In genomic region chr6:108782526-108783183, GRCm38 (mm10) we compare ENCODE assay signal across 8 mouse cellular contexts. TPM values are rescaled to one million over a fixed set of nuclear protein-coding genes. Genes with fewer than 3 reads are reported as not detected.
DNase-seq lines count a peak whose midpoint lies in the region; ATAC-seq lines count a peak whose summit lies in the region.

TSS of gene Arl8b (plus strand) at chr6:108783099.

- DNase-seq in CD4-positive, CD25-positive, alpha-beta regulatory T cell, adult 2 months (ENCODE audit: low read depth, low spot score): peak; percentile 98
- peak; percentile 82 for DNase-seq in fibroblast of lung, adult 2 months (ENCODE audit: low read depth)
- DNase-seq in kidney, postnatal 14 days: peak; percentile 97
- DNase-seq in liver, embryonic 13.5 days: peak; percentile 88
- peak; percentile 95 for DNase-seq in neural tube, embryonic 10.5 days (ENCODE audit: extremely low spot score, low spot score)

- no peaks in the 10 kb centered on the region for H3K9me3 ChIP-seq in heart, embryonic 14.5 days (ENCODE audit: control insufficient read depth, low read length)
- H3K9me3 ChIP-seq in liver, embryonic 13.5 days (replicated peaks): no peaks in the 10 kb centered on the region
- no peaks in the 10 kb centered on the region for H3K9me3 ChIP-seq in stomach, embryonic 16.5 days (replicated peaks; ENCODE audit: control insufficient read depth, low read length)

- peak within 1 kb of the TSS; percentile 81 for H3K4me2 ChIP-seq in heart, embryonic 14.5 days (ENCODE audit: low read length)
- H3K4me2 ChIP-seq in liver, embryonic 13.5 days: peak within 1 kb of the TSS; percentile 81
- peak within 1 kb of the TSS; percentile 74 for H3K4me2 ChIP-seq in stomach, embryonic 16.5 days (ENCODE audit: low read depth, low read length)

- WGBS in heart, embryonic 14.5 days: 13% methylated on average over 26 of the region's 36 CpGs
- 10% methylated on average over 36 of the region's 36 CpGs for WGBS in liver, embryonic 13.5 days (ENCODE audit: insufficient replicate concordance)
- whole genome bisulfite sequencing in stomach, embryonic 16.5 days: 10% methylated on average over 36 of the region's 36 CpGs

- peak within 1 kb of the TSS; percentile 84 for H3K27ac ChIP-seq in brown adipose tissue, adult 24 weeks (replicated peaks; ENCODE audit: low read depth, low read length)
- H3K27ac ChIP-seq in heart, embryonic 14.5 days (replicated peaks in 1 of 2; ENCODE audit: control insufficient read depth in 1 of 2, insufficient read depth in 1 of 2, low read depth in 2 of 2, low read length in 2 of 2): peak within 1 kb of the TSS; percentile 68 to 88
- H3K27ac ChIP-seq in liver, embryonic 13.5 days: peak within 1 kb of the TSS; percentile 80
- H3K27ac ChIP-seq in stomach, embryonic 16.5 days (ENCODE audit: low read length): peak within 1 kb of the TSS; percentile 91

- H3K36me3 ChIP-seq in heart, embryonic 14.5 days (ENCODE audit: control insufficient read depth, insufficient read depth, low read length): no peaks in the 10 kb centered on the region
- H3K36me3 ChIP-seq in liver, embryonic 13.5 days: no peaks in the 10 kb centered on the region
- H3K36me3 ChIP-seq in stomach, embryonic 16.5 days (ENCODE audit: control insufficient read depth, insufficient read depth, low read length): no peaks in the 10 kb centered on the region

- H3K27me3 ChIP-seq in heart, embryonic 14.5 days (ENCODE audit: control insufficient read depth, insufficient read depth, low read length): no peaks in the 10 kb centered on the region
- no peaks in the 10 kb centered on the region for H3K27me3 ChIP-seq in liver, embryonic 13.5 days
- no peaks in the 10 kb centered on the region for H3K27me3 ChIP-seq in stomach, embryonic 16.5 days (ENCODE audit: control insufficient read depth, insufficient read depth, low read length)

- H3K4me1 ChIP-seq in brown adipose tissue, adult 24 weeks (ENCODE audit: control insufficient read depth, insufficient read depth, insufficient read length, low read length): peaks cover 12% of the 10 kb centered on the region
- peaks cover 6 to 19% of the 10 kb centered on the region in 2 experiments for H3K4me1 ChIP-seq in heart, embryonic 14.5 days (ENCODE audit: control insufficient read depth in 2 of 2, insufficient read depth in 2 of 2, low read length in 2 of 2)
- H3K4me1 ChIP-seq in liver, embryonic 13.5 days (replicated peaks): peaks cover 37% of the 10 kb centered on the region
- peaks cover 16% of the 10 kb centered on the region for H3K4me1 ChIP-seq in stomach, embryonic 16.5 days (ENCODE audit: control insufficient read depth, insufficient read depth, low read length)

- peak within 1 kb of the TSS; percentile 98 for H3K9ac ChIP-seq in heart, embryonic 14.5 days (ENCODE audit: low read length)
- H3K9ac ChIP-seq in liver, embryonic 13.5 days: peak within 1 kb of the TSS; percentile 97
- H3K9ac ChIP-seq in stomach, embryonic 16.5 days (ENCODE audit: low read length): peak within 1 kb of the TSS; percentile 99

- ATAC-seq in heart, embryonic 14.5 days (ENCODE audit: insufficient number of reproducible peaks, insufficient read depth, low FRiP score, low read depth): peak; percentile 90
- peak; percentile 96 for ATAC-seq in liver, embryonic 13.5 days (ENCODE audit: low read depth)
- peak; percentile 95 for ATAC-seq in stomach, embryonic 16.5 days (ENCODE audit: insufficient read depth, low FRiP score)

- peak within 1 kb of the TSS; percentile 88 for H3K4me3 ChIP-seq in brown adipose tissue, adult 24 weeks (ENCODE audit: insufficient read depth, low read depth, low read length)
- H3K4me3 ChIP-seq in heart, embryonic 14.5 days (ENCODE audit: control insufficient read depth in 1 of 2, insufficient read depth in 1 of 2, low read depth in 1 of 2, low read length in 2 of 2): peak within 1 kb of the TSS; percentile 87 to 100
- peak within 1 kb of the TSS; percentile 99 for H3K4me3 ChIP-seq in liver, embryonic 13.5 days (replicated peaks)
- H3K4me3 ChIP-seq in stomach, embryonic 16.5 days (replicated peaks; ENCODE audit: low read length): peak within 1 kb of the TSS; percentile 100

RNA-seq across cellular contexts. Expression of gene Arl8b, which starts in this region (rescaled TPM):
- polyA plus RNA-seq in brown adipose tissue, adult 24 weeks (2012; ENCODE audit: insufficient read depth, insufficient read length, missing spikeins): 66.3 and 96.4 TPM in 2 replicates
- 71.5 and 72.0 TPM in 2 replicates for polyA plus RNA-seq in heart, embryonic 14.5 days (2014; fragmentation: Nextera tagmentation; extraction: Ambion mirVana)
- polyA plus RNA-seq in liver, embryonic 13.5 days (2015; fragmentation: Nextera tagmentation; extraction: Ambion mirVana): 38.0 and 57.2 TPM in 2 replicates
- polyA plus RNA-seq in stomach, embryonic 16.5 days (2015; fragmentation: Nextera tagmentation; extraction: Ambion mirVana): 92.3 and 94.1 TPM in 2 replicates

Comparison
In these comparisons a context has a peak if more than half of its experiments do, and no peak if none do; other contexts are left out.
1. Peak in every context shown above with its lines: DNase-seq, ATAC-seq, H3K4me3 ChIP-seq and H3K27ac ChIP-seq.